Mouse (Mus musculus) c-Kit-positive CD71-positive TER-119-negative erythroid progenitor cells, embryonic 14.5 days (primary cell): ENCODE results near the gene Fstl4.
"Not testable (repeated sequence)": the region's sequence is repeated elsewhere in the genome, so short reads cannot be mapped to it uniquely, and the experiment has no call there.

ENCODE experiments used
- DNase-seq: peaks from one replicate; pipeline ENCODE4 v3.0.0-alpha.2; 2013; ENCODE audit warnings: low read depth

Gene Fstl4

GRCm38 (mm10) chr11:53136371-53136770 lies 371.9 kb downstream of the Fstl4 start:
- DNase-seq, result no peak

- no peak for DNase-seq
These were observed 372.9 kb downstream of the Fstl4 start for GRCm38 (mm10) chr11:53137381-53137780.

- DNase-seq, result no peak
These were observed 373.8 kb downstream of the Fstl4 start for GRCm38 (mm10) chr11:53138212-53138611.

GRCm38 (mm10) chr11:53139666-53140065 lies 375.2 kb downstream of the Fstl4 start:
- DNase-seq, result no peak

- DNase-seq, result no peak
These were observed 375.8 kb downstream of the Fstl4 start for GRCm38 (mm10) chr11:53140196-53140595.

GRCm38 (mm10) chr11:53140722-53141400 lies 376.4 kb downstream of the Fstl4 start:
- no peak for DNase-seq

GRCm38 (mm10) chr11:53143522-53143921 lies 379.1 kb downstream of the Fstl4 start:
- DNase-seq, result no peak

GRCm38 (mm10) chr11:53144506-53144905 lies 380.1 kb downstream of the Fstl4 start:
- DNase-seq, result no peak

- no peak for DNase-seq
These were observed 381.9 kb downstream of the Fstl4 start for GRCm38 (mm10) chr11:53146290-53146689.

GRCm38 (mm10) chr11:53156463-53156862 lies 392.0 kb downstream of the Fstl4 start:
- DNase-seq, result no peak

GRCm38 (mm10) chr11:53157621-53158259 lies 393.3 kb downstream of the Fstl4 start:
- DNase-seq, result no peak

- DNase-seq, result no peak
These were observed 398.0 kb downstream of the Fstl4 start for GRCm38 (mm10) chr11:53162385-53162784.

GRCm38 (mm10) chr11:53166478-53166877 lies 402.0 kb downstream of the Fstl4 start:
- DNase-seq, result no peak

GRCm38 (mm10) chr11:53182177-53182852 lies 417.9 kb downstream of the Fstl4 start:
- no peak for DNase-seq

GRCm38 (mm10) chr11:53182858-53183257 lies 418.4 kb downstream of the Fstl4 start:
- no peak for DNase-seq

GRCm38 (mm10) chr11:53184046-53184445 lies 419.6 kb downstream of the Fstl4 start:
- no peak for DNase-seq

GRCm38 (mm10) chr11:53184698-53185097 lies 420.3 kb downstream of the Fstl4 start:
- DNase-seq, result no peak

- no peak for DNase-seq
These were observed 423.1 kb downstream of the Fstl4 start for GRCm38 (mm10) chr11:53187427-53188140.

GRCm38 (mm10) chr11:53196551-53196950 lies 432.1 kb downstream of the Fstl4 start:
- not testable (repeated sequence) for DNase-seq

GRCm38 (mm10) chr11:53197111-53197510 lies 432.7 kb downstream of the Fstl4 start:
- DNase-seq, result no peak

GRCm38 (mm10) chr11:53202459-53203250 lies 438.2 kb downstream of the Fstl4 start:
- DNase-seq, result no peak

GRCm38 (mm10) chr11:53210876-53211275 lies 446.4 kb downstream of the Fstl4 start:
- no peak for DNase-seq
